Mouse (Mus musculus): ENCODE results near the gene Rftn2. TPM values are rescaled to one million over a fixed set of nuclear protein-coding genes. Genes with fewer than 3 reads are reported as not detected.

Rftn2 gene
- polyA plus RNA-seq, 1 experiment from 2014 or later = 10.8 TPM

DNA sequence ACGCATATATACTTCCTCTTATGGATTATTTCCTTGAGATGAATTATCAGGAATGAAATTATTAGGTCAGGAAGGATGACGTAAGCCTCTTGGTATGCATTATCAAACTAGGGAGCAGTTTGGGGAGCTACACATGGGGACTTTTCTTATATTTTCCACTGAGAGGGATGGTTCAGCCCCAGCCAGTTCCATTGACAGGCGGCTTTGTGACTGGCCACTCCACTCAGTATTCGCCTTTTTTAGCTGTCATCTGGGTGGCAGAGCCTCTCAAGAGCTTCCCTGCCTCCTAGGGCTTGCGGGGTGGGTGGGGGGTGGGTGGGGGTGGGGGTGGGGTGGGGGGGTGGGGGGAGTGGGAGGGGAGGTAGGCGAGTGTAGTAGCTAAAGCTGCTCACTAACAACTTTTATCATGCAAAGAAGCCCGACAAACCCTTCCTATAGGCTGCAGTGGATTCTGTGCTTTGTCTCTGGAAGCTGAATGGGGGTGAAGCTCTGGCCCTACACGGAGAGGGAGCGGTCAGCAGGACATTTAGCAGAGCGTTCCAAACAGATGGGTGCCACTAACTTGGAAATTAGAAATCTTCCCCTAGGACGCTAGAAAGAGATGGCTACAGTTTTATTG lies 39.9 kb downstream of the Rftn2 start:
- 19% methylated on average over 11 of the region's 11 CpGs for WGBS
- H3K36me3 ChIP-seq (replicated peaks) = no peaks in the 10 kb centered on the region
- no peak overlapping the region; the same call in 1 of the 2 replicates for H3K4me2 ChIP-seq
- H3K4me3 ChIP-seq (replicated peaks) = no peak overlapping the region
- H3K9ac ChIP-seq = no peak overlapping the region
- ATAC-seq (ENCODE audit: low FRiP score) = peak; percentile 60
- no peaks in the 10 kb centered on the region for H3K9me3 ChIP-seq
- no peak overlapping the region for H3K27ac ChIP-seq
- H3K4me1 ChIP-seq = peaks cover 10% of the 10 kb centered on the region
- no peaks in the 10 kb centered on the region for H3K27me3 ChIP-seq

DNA sequence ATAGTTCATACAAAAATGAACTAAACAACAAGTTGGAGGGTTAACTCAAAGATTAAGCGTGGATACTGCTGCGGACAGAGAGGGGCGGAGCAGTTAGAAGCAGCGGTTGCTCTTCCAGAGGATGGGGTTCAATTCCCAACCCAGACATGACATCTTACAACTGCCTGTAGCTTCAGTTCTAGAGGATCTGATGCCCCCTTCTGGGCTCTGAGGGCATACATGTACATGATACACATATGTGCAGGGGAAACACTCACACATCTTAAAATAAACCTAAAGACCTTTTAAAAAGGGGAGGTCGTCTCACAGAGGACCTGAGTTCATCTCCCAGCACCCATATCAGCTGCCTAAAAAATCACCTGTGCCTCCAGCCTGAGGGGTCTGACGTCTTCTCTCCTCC lies 40.9 kb downstream of the Rftn2 start:
- H3K4me1 ChIP-seq = peaks cover 10% of the 10 kb centered on the region
- no peaks in the 10 kb centered on the region for H3K27me3 ChIP-seq
- no peak overlapping the region for H3K27ac ChIP-seq
- peaks cover 5% of the 10 kb centered on the region for H3K36me3 ChIP-seq (replicated peaks)
- H3K4me2 ChIP-seq = no peak overlapping the region
- H3K9ac ChIP-seq = no peak overlapping the region
- no peak overlapping the region for H3K4me3 ChIP-seq (replicated peaks)
- ATAC-seq (ENCODE audit: low FRiP score) = no peak
- H3K9me3 ChIP-seq = 0 out of 2 replicates have a peak, but pooled peaks cover 1% of the 10 kb centered on the region
- WGBS = 85% methylated on average over 6 of the region's 6 CpGs

DNA sequence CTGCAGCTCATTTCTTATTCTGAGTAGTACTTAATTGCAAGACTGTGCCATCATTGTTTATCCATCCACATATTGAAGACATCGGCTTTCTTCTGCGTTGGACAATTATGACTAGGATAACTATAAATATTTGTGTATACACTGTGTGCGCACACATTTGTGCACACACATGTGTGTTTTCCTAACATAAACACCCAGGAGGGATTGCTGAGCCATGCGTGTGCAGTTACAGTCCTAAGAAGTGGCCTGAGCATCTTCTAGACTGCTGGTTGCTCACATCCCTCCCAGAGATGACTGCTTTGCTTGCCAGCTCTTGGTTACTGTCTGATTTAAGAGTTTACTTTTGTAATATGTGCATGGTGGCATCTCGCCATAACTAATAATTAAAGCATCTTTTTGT lies 44.2 kb downstream of the Rftn2 start:
- Histone ChIP-seq H3K4me2 (no peak overlapping the region), H3K4me1 (peaks cover 9% of the 10 kb centered on the region), H3K27ac (no peak overlapping the region), H3K36me3 (replicated peaks) (peaks cover 7% of the 10 kb centered on the region), H3K9ac (no peak overlapping the region), H3K27me3 (no peaks in the 10 kb centered on the region), H3K9me3 (0 out of 2 replicates have a peak, but pooled peaks cover 3% of the 10 kb centered on the region), H3K4me3 (replicated peaks) (no peak overlapping the region)
- no peak for ATAC-seq (ENCODE audit: low FRiP score)
- WGBS = 90% methylated on average over 5 of the region's 5 CpGs

- Histone ChIP-seq H3K4me3 (replicated peaks) (no peak overlapping the region), H3K9ac (no peak overlapping the region), H3K9me3 (0 out of 2 replicates have a peak, but pooled peaks cover 3% of the 10 kb centered on the region), H3K4me2 (no peak overlapping the region), H3K36me3 (replicated peaks) (peaks cover 7% of the 10 kb centered on the region), H3K27me3 (no peaks in the 10 kb centered on the region), H3K27ac (no peak overlapping the region), H3K4me1 (no peaks in the 10 kb centered on the region)
- 84% methylated on average over 5 of the region's 5 CpGs for WGBS
- ATAC-seq (ENCODE audit: low FRiP score) = no peak
Measured at GRCm38 (mm10) chr1:55179917-55180566, 46.5 kb downstream of the Rftn2 start.

DNA sequence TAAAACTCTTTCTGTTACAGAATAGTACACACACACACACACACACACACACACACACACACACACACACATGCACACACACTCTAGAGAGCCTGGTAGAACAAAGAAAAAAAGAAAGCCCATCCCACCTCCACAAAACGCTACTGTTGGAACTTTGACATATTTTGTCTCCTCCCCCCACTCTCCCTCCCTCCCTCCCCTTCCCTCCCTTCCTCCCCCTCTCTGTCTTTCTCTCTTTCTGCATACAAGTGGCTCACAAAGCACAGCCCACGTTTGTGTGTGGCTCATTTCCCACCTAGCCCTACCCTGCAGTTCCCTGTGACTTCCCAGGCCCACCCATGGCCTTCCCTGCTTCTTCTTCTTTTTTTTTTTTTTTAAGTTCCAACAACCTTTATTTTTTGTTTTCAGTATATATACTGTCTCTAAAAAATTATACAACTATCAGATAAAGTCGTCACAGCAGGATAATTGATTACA lies 52.0 kb downstream of the Rftn2 start:
- 39% methylated on average over 3 of the region's 3 CpGs for WGBS
- H3K4me1 ChIP-seq = no peaks in the 10 kb centered on the region
- no peaks in the 10 kb centered on the region for H3K36me3 ChIP-seq (replicated peaks)
- H3K27ac ChIP-seq = no peak overlapping the region
- peak; percentile 41; the same call in 1 of the 2 replicates for ATAC-seq (ENCODE audit: low FRiP score)
- H3K27me3 ChIP-seq = no peaks in the 10 kb centered on the region
- no peaks in the 10 kb centered on the region for H3K9me3 ChIP-seq
- H3K4me3 ChIP-seq (replicated peaks) = no peak overlapping the region
- no peak overlapping the region for H3K9ac ChIP-seq
- H3K4me2 ChIP-seq = no peak overlapping the region

GRCm38 (mm10) chr1:55173720-55174557 lies 52.6 kb downstream of the Rftn2 start:
- WGBS = 84% methylated on average over 10 of the region's 10 CpGs
- ATAC-seq (ENCODE audit: low FRiP score) = peak; percentile 51; the same call in 1 of the 2 replicates
- no peak overlapping the region for H3K27ac ChIP-seq
- no peak overlapping the region for H3K4me2 ChIP-seq
- H3K27me3 ChIP-seq = no peaks in the 10 kb centered on the region
- no peaks in the 10 kb centered on the region for H3K36me3 ChIP-seq (replicated peaks)
- H3K4me3 ChIP-seq (replicated peaks) = no peak overlapping the region
- no peaks in the 10 kb centered on the region for H3K4me1 ChIP-seq
- peaks cover 5% of the 10 kb centered on the region; the same call in 1 of the 2 replicates for H3K9me3 ChIP-seq
- H3K9ac ChIP-seq = no peak overlapping the region

DNA sequence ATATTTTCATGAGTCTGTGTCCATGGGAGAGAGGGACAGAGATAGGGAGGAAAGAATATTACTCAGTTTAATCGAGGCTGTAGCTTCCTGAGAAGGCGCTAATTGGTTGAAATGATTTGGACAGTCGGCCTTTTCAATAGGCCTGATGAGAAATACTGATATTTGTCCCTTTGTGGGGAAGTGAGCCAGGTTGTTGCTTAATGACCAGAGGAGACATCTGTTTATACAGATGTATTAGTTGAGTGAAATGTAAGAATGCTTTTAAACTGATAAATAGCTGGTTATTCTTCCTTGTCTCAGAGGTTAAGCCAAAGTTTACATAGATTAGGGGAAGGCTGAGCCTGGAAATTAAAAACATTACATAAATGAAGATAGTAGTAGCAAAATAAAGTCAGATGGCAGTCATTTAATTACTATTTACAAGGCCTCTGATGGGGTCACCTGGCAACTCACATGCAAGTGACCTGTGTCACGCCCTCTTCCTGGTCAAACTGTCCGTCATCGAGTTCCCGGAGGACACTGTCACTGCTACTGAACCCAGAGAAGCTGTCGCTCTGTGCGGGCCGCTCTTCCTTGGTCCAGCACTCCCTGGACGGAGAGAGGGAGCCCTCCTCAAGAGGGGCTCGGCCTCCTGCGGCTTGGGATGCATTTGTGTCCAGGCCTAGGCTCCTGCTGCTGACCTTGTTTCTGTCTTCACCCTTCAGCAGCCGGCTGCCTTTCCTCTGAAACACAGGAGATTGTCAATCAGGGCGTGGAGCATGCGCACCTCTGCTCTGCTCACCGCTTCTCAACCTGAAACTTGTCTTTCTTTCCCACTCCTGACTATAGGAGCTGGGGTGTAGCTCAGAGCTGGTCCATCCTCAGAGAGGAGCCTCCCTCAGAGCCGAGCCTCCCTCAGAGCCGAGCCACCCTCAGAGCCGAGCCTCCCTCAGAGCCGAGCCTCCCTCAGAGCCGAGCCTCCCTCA lies 54.9 kb downstream of the Rftn2 start:
- Histone ChIP-seq H3K27ac (no peak overlapping the region), H3K27me3 (no peaks in the 10 kb centered on the region), H3K9me3 (peaks cover 6% of the 10 kb centered on the region; the same call in 1 of the 2 replicates), H3K4me3 (replicated peaks) (peak overlapping the region; percentile 18; the same call in 1 of the 2 replicates), H3K9ac (peak overlapping the region; percentile 29; the same call in 1 of the 2 replicates), H3K4me1 (no peaks in the 10 kb centered on the region), H3K36me3 (replicated peaks) (no peaks in the 10 kb centered on the region), H3K4me2 (peak overlapping the region; percentile 29)
- WGBS = 60% methylated on average over 22 of the region's 22 CpGs
- ATAC-seq (ENCODE audit: low FRiP score) = no peak

DNA sequence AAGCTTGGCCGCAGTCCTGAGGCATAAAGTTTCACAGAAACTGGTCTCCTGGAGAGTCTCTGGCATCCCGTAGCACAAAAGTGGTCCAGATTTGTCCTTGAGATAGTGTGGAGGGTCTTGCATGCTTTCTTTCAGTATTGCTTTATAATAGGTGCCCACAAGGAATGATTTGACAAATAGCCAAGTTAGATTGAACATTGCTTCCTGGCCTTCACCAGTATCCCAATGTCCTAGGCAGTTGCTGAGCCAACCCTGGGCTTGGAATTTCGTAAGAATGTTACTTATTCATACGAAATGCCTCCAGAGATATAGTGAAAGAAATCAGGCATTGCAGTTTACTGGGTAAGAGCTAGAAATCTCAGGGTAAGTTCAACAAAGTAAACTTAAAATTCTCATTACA lies 58.0 kb downstream of the Rftn2 start:
- no peak for ATAC-seq (ENCODE audit: low FRiP score)
- WGBS = 88% methylated on average over 4 of the region's 4 CpGs
- Histone ChIP-seq H3K36me3 (replicated peaks) (no peaks in the 10 kb centered on the region), H3K27me3 (no peaks in the 10 kb centered on the region), H3K4me1 (no peaks in the 10 kb centered on the region), H3K9ac (no peak overlapping the region), H3K4me2 (no peak overlapping the region), H3K4me3 (replicated peaks) (no peak overlapping the region), H3K27ac (no peak overlapping the region), H3K9me3 (peaks cover 6% of the 10 kb centered on the region; the same call in 1 of the 2 replicates)

- H3K4me1 ChIP-seq = no peaks in the 10 kb centered on the region
- H3K4me2 ChIP-seq = no peak overlapping the region
- H3K27me3 ChIP-seq = no peaks in the 10 kb centered on the region
- H3K27ac ChIP-seq = no peak overlapping the region
- H3K36me3 ChIP-seq (replicated peaks) = no peaks in the 10 kb centered on the region
- peaks cover 6% of the 10 kb centered on the region; the same call in 1 of the 2 replicates for H3K9me3 ChIP-seq
- no peak overlapping the region for H3K4me3 ChIP-seq (replicated peaks)
- ATAC-seq (ENCODE audit: low FRiP score) = no peak
- WGBS = 83% methylated on average over 4 of the region's 4 CpGs
- H3K9ac ChIP-seq = no peak overlapping the region
Measured at GRCm38 (mm10) chr1:55167560-55167959, 59.0 kb downstream of the Rftn2 start.

DNA sequence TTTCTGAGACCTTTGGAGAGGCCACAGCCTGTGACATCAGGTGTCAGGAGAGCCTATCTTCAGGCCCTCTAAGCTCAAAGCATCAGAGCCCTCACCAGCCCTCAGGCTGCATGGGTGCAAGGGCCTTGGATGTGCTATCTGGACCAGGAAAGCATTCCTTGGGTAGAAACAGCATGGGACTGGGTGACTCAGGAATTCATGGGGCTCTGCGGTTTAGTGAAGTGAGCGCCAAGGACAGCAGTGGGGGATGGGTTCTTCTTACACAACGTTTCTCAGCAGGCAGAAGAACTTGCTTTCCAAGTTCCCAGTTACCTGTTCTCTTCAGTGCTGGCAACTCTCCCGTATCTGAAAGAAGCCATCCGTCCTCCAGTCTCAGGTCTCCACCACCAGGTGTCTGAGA lies 62.6 kb downstream of the Rftn2 start:
- WGBS = 65% methylated on average over 5 of the region's 5 CpGs
- H3K27ac ChIP-seq = no peak overlapping the region
- H3K27me3 ChIP-seq = no peaks in the 10 kb centered on the region
- no peak overlapping the region for H3K4me3 ChIP-seq (replicated peaks)
- ATAC-seq (ENCODE audit: low FRiP score) = no peak
- H3K36me3 ChIP-seq (replicated peaks) = 0 out of 2 replicates have a peak, but pooled peaks cover 4% of the 10 kb centered on the region
- H3K9me3 ChIP-seq = 0 out of 2 replicates have a peak, but pooled peaks cover 2% of the 10 kb centered on the region
- no peak overlapping the region for H3K4me2 ChIP-seq
- H3K9ac ChIP-seq = no peak overlapping the region
- no peaks in the 10 kb centered on the region for H3K4me1 ChIP-seq

GRCm38 (mm10) chr1:55162781-55163180 lies 63.8 kb downstream of the Rftn2 start:
- Histone ChIP-seq H3K9ac (no peak overlapping the region), H3K9me3 (no peaks in the 10 kb centered on the region), H3K4me1 (no peaks in the 10 kb centered on the region), H3K27ac (no peak overlapping the region), H3K4me2 (no peak overlapping the region), H3K36me3 (replicated peaks) (peaks cover 4% of the 10 kb centered on the region; the same call in 1 of the 2 replicates), H3K4me3 (replicated peaks) (no peak overlapping the region), H3K27me3 (no peaks in the 10 kb centered on the region)
- WGBS = 63% methylated on average over 5 of the region's 5 CpGs
- no peak for ATAC-seq (ENCODE audit: low FRiP score)
